In genomic region chr4:75259447-75259846, GRCm38 (mm10) we compare ENCODE assay signal across 30 mouse cellular contexts. TPM values are rescaled to one million over a fixed set of nuclear protein-coding genes. Genes with fewer than 3 reads are reported as not detected.
A peak's percentile ranks its signal among the peaks of the same experiment; 100 is the strongest.
DNase-seq lines count a peak whose midpoint lies in the region; ATAC-seq lines count a peak whose summit lies in the region.
"Had no signal": no experiment of that assay in that cellular context is flagged by ENCODE, and none has a peak within 500 bp of the region (broad histone marks: within the 10 kb centered on the region; RNA-seq: fewer than 3 reads in every experiment).

No protein-coding gene starts in this region.

- no peak overlapping the region for H3K4me2 ChIP-seq in kidney, embryonic 16.5 days (replicated peaks; ENCODE audit: low read depth, low read length)
- no peak overlapping the region for H3K4me2 ChIP-seq in lung, embryonic 16.5 days (ENCODE audit: low read depth, low read length)
- H3K4me2 ChIP-seq: embryonic facial prominence, embryonic 15.5 days; forebrain, embryonic 12.5 days; hindbrain, embryonic 15.5 days; limb, embryonic 13.5 days; midbrain, embryonic 15.5 days had no signal

- no peaks in the 10 kb centered on the region for H3K36me3 ChIP-seq in kidney, embryonic 16.5 days (ENCODE audit: insufficient read depth, low read length)
- H3K36me3 ChIP-seq in lung, embryonic 16.5 days (ENCODE audit: control insufficient read depth, insufficient read depth, low read length) = no peaks in the 10 kb centered on the region
- H3K36me3 ChIP-seq: embryonic facial prominence, embryonic 10.5 days; embryonic facial prominence, embryonic 15.5 days; forebrain, embryonic 12.5 days; hindbrain, embryonic 10.5 days; hindbrain, embryonic 15.5 days; limb, embryonic 13.5 days; midbrain, embryonic 10.5 days; midbrain, embryonic 15.5 days had no signal

- H3K9ac ChIP-seq in kidney, embryonic 16.5 days (replicated peaks; ENCODE audit: low read length) = no peak overlapping the region
- no peak overlapping the region for H3K9ac ChIP-seq in lung, embryonic 16.5 days (ENCODE audit: low read length)
- H3K9ac ChIP-seq: embryonic facial prominence, embryonic 15.5 days; forebrain, embryonic 12.5 days; forebrain, postnatal 0 days; hindbrain, embryonic 15.5 days; limb, embryonic 13.5 days; liver, embryonic 14.5 days; midbrain, embryonic 15.5 days had no signal

- no peaks in the 10 kb centered on the region for H3K9me3 ChIP-seq in kidney, embryonic 16.5 days (ENCODE audit: low read length)
- H3K9me3 ChIP-seq in lung, embryonic 16.5 days (ENCODE audit: control insufficient read depth, low read length) = no peaks in the 10 kb centered on the region
- H3K9me3 ChIP-seq: embryonic facial prominence, embryonic 10.5 days; embryonic facial prominence, embryonic 15.5 days; forebrain, embryonic 12.5 days; hindbrain, embryonic 10.5 days; hindbrain, embryonic 15.5 days; limb, embryonic 13.5 days; midbrain, embryonic 10.5 days; midbrain, embryonic 15.5 days had no signal

- H3K27ac ChIP-seq in kidney, embryonic 16.5 days (ENCODE audit: low read length) = no peak overlapping the region
- H3K27ac ChIP-seq in lung, embryonic 16.5 days (ENCODE audit: low read length) = no peak overlapping the region
- H3K27ac ChIP-seq: embryonic facial prominence, embryonic 10.5 days; embryonic facial prominence, embryonic 15.5 days; forebrain, embryonic 12.5 days; hindbrain, embryonic 10.5 days; hindbrain, embryonic 15.5 days; limb, embryonic 13.5 days; liver, embryonic 14.5 days; midbrain, embryonic 10.5 days; midbrain, embryonic 15.5 days had no signal

- ATAC-seq in kidney, embryonic 16.5 days (ENCODE audit: low FRiP score, low TSS enrichment) = peak; percentile 70; the same call in 1 of the 2 replicates
- ATAC-seq in lung, embryonic 16.5 days (ENCODE audit: low read depth) = peak; percentile 69; the same call in 1 of the 2 replicates
- ATAC-seq in megakaryocyte progenitor cell, adult 5-6 weeks (replicated peaks; ENCODE audit: poor library complexity) = peak; percentile 54; the same call in 1 of the 2 replicates
- peak; percentile 52; the same call in 1 of the 2 replicates for ATAC-seq in neutrophil, adult 5-6 weeks (ENCODE audit: extremely low read depth, insufficient number of reproducible peaks, low FRiP score, poor library complexity, severe bottlenecking)
- ATAC-seq: CD4-positive, CD25-positive, alpha-beta regulatory T cell, adult 4 months; forebrain, postnatal 0 days; inflammation-experienced regulatory T-cells, adult 6 months; midbrain, embryonic 15.5 days had no signal

- no peaks in the 10 kb centered on the region for H3K27me3 ChIP-seq in kidney, embryonic 16.5 days (ENCODE audit: insufficient read depth, low read length)
- H3K27me3 ChIP-seq in lung, embryonic 16.5 days (ENCODE audit: control insufficient read depth, insufficient read depth, low read depth, low read length) = no peaks in the 10 kb centered on the region
- H3K27me3 ChIP-seq: embryonic facial prominence, embryonic 15.5 days; forebrain, embryonic 12.5 days; hindbrain, embryonic 15.5 days; limb, embryonic 13.5 days; midbrain, embryonic 15.5 days had no signal

- DNase-seq in kidney, postnatal 10 days = no peak
- DNase-seq in lung, postnatal 36 days = no peak
- DNase-seq in frontal cortex, postnatal 14 days (ENCODE audit: low spot score in 2 of 2) = no peak
- no peak for DNase-seq in cerebellum, adult 18-20 months
- DNase-seq: adrenal gland, postnatal 25 days; cerebellum, adult 11-12 months; forebrain, postnatal 0 days; gastrocnemius, postnatal 10 days; heart, postnatal 14 days; kidney, adult 18-20 months; lung, adult 2 months; lung, postnatal 4 days; right cerebral cortex, adult 18-20 months; right cerebral cortex, postnatal 4 days; thymus, postnatal 4 days had no signal

- WGBS in kidney, embryonic 16.5 days = 32% methylated on average over 3 of the region's 3 CpGs
- 46% methylated on average over 3 of the region's 3 CpGs for WGBS in lung, embryonic 16.5 days

- H3K4me3 ChIP-seq in kidney, embryonic 16.5 days (ENCODE audit: low read length) = no peak overlapping the region
- H3K4me3 ChIP-seq in lung, embryonic 16.5 days (ENCODE audit: low read length) = no peak overlapping the region
- H3K4me3 ChIP-seq: embryonic facial prominence, embryonic 10.5 days; embryonic facial prominence, embryonic 15.5 days; forebrain, embryonic 12.5 days; hindbrain, embryonic 10.5 days; hindbrain, embryonic 15.5 days; limb, embryonic 13.5 days; midbrain, embryonic 10.5 days; midbrain, embryonic 15.5 days had no signal

- no peaks in the 10 kb centered on the region for H3K4me1 ChIP-seq in kidney, embryonic 16.5 days (ENCODE audit: insufficient read depth, low read length)
- H3K4me1 ChIP-seq in lung, embryonic 16.5 days (replicated peaks; ENCODE audit: control insufficient read depth, insufficient read depth, low read length) = 0 out of 2 replicates have a peak, but pooled peaks cover 5% of the 10 kb centered on the region
- H3K4me1 ChIP-seq: embryonic facial prominence, embryonic 10.5 days; embryonic facial prominence, embryonic 15.5 days; forebrain, embryonic 12.5 days; hindbrain, embryonic 10.5 days; hindbrain, embryonic 15.5 days; limb, embryonic 13.5 days; midbrain, embryonic 10.5 days; midbrain, embryonic 15.5 days had no signal

RNA-seq across cellular contexts. Expression of gene Dmac1, which starts 18.7 kb away (rescaled TPM):
- 114 and 117 TPM in 2 replicates for polyA plus RNA-seq in kidney, embryonic 16.5 days (2015; fragmentation: Nextera tagmentation; extraction: Ambion mirVana)
- 129 and 138 TPM in 2 replicates for polyA plus RNA-seq in lung, embryonic 16.5 days (2015; fragmentation: Nextera tagmentation; extraction: Ambion mirVana)
- total RNA-seq in megakaryocyte progenitor cell, adult 5-6 weeks (2015) = 102 and 112 TPM in 2 replicates
- 76.3 and 91.6 TPM in 2 replicates for total RNA-seq in megakaryocyte progenitor cell, adult 5-6 weeks (2017)
- total RNA-seq in neutrophil, adult 5-6 weeks (2017) = 21.9 and 26.8 TPM in 2 replicates
